9 mouse cellular contexts compared by ENCODE assay signal in genomic region chr2:59162285-59162600, GRCm38 (mm10). TPM values are rescaled to one million over a fixed set of nuclear protein-coding genes. Genes with fewer than 3 reads are reported as not detected.
DNase-seq lines count a peak whose midpoint lies in the region; ATAC-seq lines count a peak whose summit lies in the region.
"Had no signal": no experiment of that assay in that cellular context is flagged by ENCODE, and none has a peak within 500 bp of the region (broad histone marks: within the 10 kb centered on the region; RNA-seq: fewer than 3 reads in every experiment).

No protein-coding gene starts in this region.

- no peaks in the 10 kb centered on the region for H3K27me3 ChIP-seq in kidney, embryonic 15.5 days
- H3K27me3 ChIP-seq in embryonic facial prominence, embryonic 11.5 days (ENCODE audit: control insufficient read depth, insufficient read depth, low read length): no peaks in the 10 kb centered on the region
- no peaks in the 10 kb centered on the region for H3K27me3 ChIP-seq in hindbrain, embryonic 16.5 days (replicated peaks; ENCODE audit: control insufficient read depth, insufficient read depth, low read length)
- no peaks in the 10 kb centered on the region for H3K27me3 ChIP-seq in midbrain, embryonic 15.5 days (replicated peaks)
- H3K27me3 ChIP-seq: Patski had no signal

- peaks cover 27% of the 10 kb centered on the region for H3K4me1 ChIP-seq in kidney, embryonic 15.5 days
- H3K4me1 ChIP-seq in embryonic facial prominence, embryonic 11.5 days (ENCODE audit: control insufficient read depth, insufficient read depth, low read length): no peaks in the 10 kb centered on the region
- peaks cover 15% of the 10 kb centered on the region for H3K4me1 ChIP-seq in hindbrain, embryonic 16.5 days (ENCODE audit: control insufficient read depth, insufficient read depth, low read depth, low read length)
- peaks cover 18% of the 10 kb centered on the region for H3K4me1 ChIP-seq in midbrain, embryonic 15.5 days

- no peaks in the 10 kb centered on the region for H3K36me3 ChIP-seq in kidney, embryonic 15.5 days
- no peaks in the 10 kb centered on the region for H3K36me3 ChIP-seq in embryonic facial prominence, embryonic 11.5 days (replicated peaks; ENCODE audit: control insufficient read depth, insufficient read depth, low read depth, low read length)
- no peaks in the 10 kb centered on the region for H3K36me3 ChIP-seq in hindbrain, embryonic 16.5 days (ENCODE audit: control insufficient read depth, insufficient read depth, low read length)
- H3K36me3 ChIP-seq in midbrain, embryonic 15.5 days (replicated peaks): no peaks in the 10 kb centered on the region

- no peak for ATAC-seq in kidney, embryonic 15.5 days (replicated peaks; ENCODE audit: low FRiP score)
- no peak for ATAC-seq in embryonic facial prominence, embryonic 11.5 days (replicated peaks; ENCODE audit: insufficient number of reproducible peaks, low FRiP score, low TSS enrichment, low read depth)
- no peak for ATAC-seq in hindbrain, embryonic 16.5 days
- ATAC-seq in midbrain, embryonic 15.5 days (replicated peaks): no peak

- H3K27ac ChIP-seq in kidney, embryonic 15.5 days: no peak overlapping the region
- no peak overlapping the region for H3K27ac ChIP-seq in embryonic facial prominence, embryonic 11.5 days (replicated peaks; ENCODE audit: low read depth, low read length)
- H3K27ac ChIP-seq in hindbrain, embryonic 16.5 days (ENCODE audit: low read depth, low read length): no peak overlapping the region; the same call in 1 of the 2 replicates
- H3K27ac ChIP-seq in midbrain, embryonic 15.5 days: peak overlapping the region; percentile 86

- H3K9me3 ChIP-seq in kidney, embryonic 15.5 days (replicated peaks): no peaks in the 10 kb centered on the region
- no peaks in the 10 kb centered on the region for H3K9me3 ChIP-seq in embryonic facial prominence, embryonic 11.5 days (replicated peaks; ENCODE audit: control insufficient read depth, low read length)
- H3K9me3 ChIP-seq in hindbrain, embryonic 16.5 days (ENCODE audit: control insufficient read depth, low read length): no peaks in the 10 kb centered on the region
- H3K9me3 ChIP-seq in midbrain, embryonic 15.5 days: no peaks in the 10 kb centered on the region

- WGBS in kidney, embryonic 15.5 days: 35% methylated on average over 8 of the region's 8 CpGs
- WGBS in embryonic facial prominence, embryonic 11.5 days: 41% methylated on average over 8 of the region's 8 CpGs
- 23% methylated on average over 8 of the region's 8 CpGs for WGBS in hindbrain, embryonic 16.5 days
- WGBS in midbrain, embryonic 15.5 days: 24% methylated on average over 8 of the region's 8 CpGs

- peak overlapping the region; percentile 88 for H3K4me2 ChIP-seq in kidney, embryonic 15.5 days
- H3K4me2 ChIP-seq in embryonic facial prominence, embryonic 11.5 days (ENCODE audit: low read depth, low read length): peak overlapping the region; percentile 91
- peak overlapping the region; percentile 68 for H3K4me2 ChIP-seq in hindbrain, embryonic 16.5 days (ENCODE audit: low read length)
- H3K4me2 ChIP-seq in midbrain, embryonic 15.5 days: peak overlapping the region; percentile 81

- H3K9ac ChIP-seq in kidney, embryonic 15.5 days: peak overlapping the region; percentile 74; the same call in 1 of the 2 replicates
- peak overlapping the region; percentile 85 for H3K9ac ChIP-seq in embryonic facial prominence, embryonic 11.5 days (replicated peaks; ENCODE audit: low read length)
- peak overlapping the region; percentile 93 for H3K9ac ChIP-seq in hindbrain, embryonic 16.5 days (ENCODE audit: low read depth, low read length)
- no peak overlapping the region for H3K9ac ChIP-seq in midbrain, embryonic 15.5 days

- peak overlapping the region; percentile 73 for H3K4me3 ChIP-seq in kidney, embryonic 15.5 days (replicated peaks)
- peak overlapping the region; percentile 94 for H3K4me3 ChIP-seq in embryonic facial prominence, embryonic 11.5 days (ENCODE audit: low read depth, low read length)
- H3K4me3 ChIP-seq in hindbrain, embryonic 16.5 days (ENCODE audit: low read length): peak overlapping the region; percentile 99
- peak overlapping the region; percentile 96 for H3K4me3 ChIP-seq in midbrain, embryonic 15.5 days

- no peak for DNase-seq in kidney, adult 18-20 months
- no peak for DNase-seq in embryonic facial prominence, embryonic 11.5 days (ENCODE audit: low spot score)
- no peak for DNase-seq in adrenal gland, postnatal 4 days (ENCODE audit: low spot score in 2 of 2)
- DNase-seq in urinary bladder, postnatal 25 days (ENCODE audit: low spot score): no peak
- DNase-seq in right cerebral cortex, postnatal 14 days: no peak

RNA-seq across cellular contexts. Expression of gene Pkp4, which starts 1.6 kb away (rescaled TPM):
- 21.1 and 24.7 TPM in 2 replicates for polyA plus RNA-seq in kidney, embryonic 15.5 days (2015; fragmentation: Nextera tagmentation; extraction: Ambion mirVana)
- polyA plus RNA-seq in embryonic facial prominence, embryonic 11.5 days (2014; fragmentation: Nextera tagmentation; extraction: Ambion mirVana): 17.4 and 19.3 TPM in 2 replicates
- polyA plus RNA-seq in hindbrain, embryonic 16.5 days (2015; fragmentation: Nextera tagmentation; extraction: Ambion mirVana): 26.1 and 29.2 TPM in 2 replicates
- 24.8 and 25.8 TPM in 2 replicates for polyA plus RNA-seq in midbrain, embryonic 15.5 days (2015; fragmentation: Nextera tagmentation; extraction: Ambion mirVana)
- total RNA-seq in adrenal gland, postnatal 4 days (2021): 10 to 100 TPM; 62.6 to 82.9 TPM

RNA-seq across cellular contexts. Expression of gene Ccdc148, which starts 1.8 kb away (rescaled TPM):
- 1.5 and 1.9 TPM in 2 replicates for polyA plus RNA-seq in kidney, embryonic 15.5 days (2015; fragmentation: Nextera tagmentation; extraction: Ambion mirVana)
- polyA plus RNA-seq in embryonic facial prominence, embryonic 11.5 days (2014; fragmentation: Nextera tagmentation; extraction: Ambion mirVana): 0.39 and 0.46 TPM in 2 replicates
- polyA plus RNA-seq in hindbrain, embryonic 16.5 days (2015; fragmentation: Nextera tagmentation; extraction: Ambion mirVana): 5.8 and 7.1 TPM in 2 replicates
- 6.2 and 7.0 TPM in 2 replicates for polyA plus RNA-seq in midbrain, embryonic 15.5 days (2015; fragmentation: Nextera tagmentation; extraction: Ambion mirVana)
- total RNA-seq in adrenal gland, postnatal 4 days (2021): 1 to 10 TPM; 1.5 to 2.5 TPM
